ENCODE assay signal across 5 mouse cellular contexts in the genomic region with DNA sequence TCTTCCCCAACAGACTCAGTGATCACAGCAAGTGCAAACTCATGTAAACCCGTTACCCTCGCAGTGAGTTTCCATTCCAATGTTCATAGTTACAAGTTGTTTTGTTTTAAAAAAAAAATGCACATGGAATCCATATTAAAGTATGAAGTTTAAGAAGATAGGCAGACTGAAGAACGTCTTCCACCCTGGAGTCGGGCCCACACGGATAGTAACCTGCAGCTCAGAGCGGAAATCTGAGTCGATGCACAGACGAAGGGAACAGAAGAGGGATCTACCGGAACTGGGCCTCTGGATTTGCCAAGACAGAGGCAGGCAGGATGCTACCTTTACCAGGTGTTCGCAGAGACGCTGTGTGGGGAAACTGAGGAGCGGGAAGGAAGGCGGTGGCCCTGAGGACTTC. TPM values are rescaled to one million over a fixed set of nuclear protein-coding genes. Genes with fewer than 3 reads are reported as not detected.
DNase-seq lines count a peak whose midpoint lies in the region; ATAC-seq and TF ChIP-seq lines count a peak whose summit lies in the region.
"Not testable (repeated sequence)": the region's sequence is repeated elsewhere in the genome, so short reads cannot be mapped to it uniquely, and the experiment has no call there.

No protein-coding gene starts in this region.

- 92% methylated on average over 9 of the region's 13 CpGs for WGBS in forebrain, postnatal 0 days
- WGBS in hindbrain, embryonic 14.5 days, result 95% methylated on average over 9 of the region's 13 CpGs
- WGBS in stomach, postnatal 0 days, result 92% methylated on average over 9 of the region's 13 CpGs

- not testable (repeated sequence) for TF ChIP-seq CTCF in forebrain, postnatal 0 days (IDR thresholded peaks at IDR 0.05; ENCODE audit: low read depth); stomach, postnatal 0 days (IDR thresholded peaks at IDR 0.05; ENCODE audit: low read depth)

- not testable (repeated sequence) for H3K4me2 ChIP-seq in forebrain, postnatal 0 days (ENCODE audit: low read depth); hindbrain, embryonic 14.5 days (replicated peaks); stomach, postnatal 0 days (replicated peaks; ENCODE audit: low read depth)

- H3K27me3 ChIP-seq in forebrain, postnatal 0 days (ENCODE audit: insufficient read depth, low read length); hindbrain, embryonic 14.5 days (ENCODE audit: control insufficient read depth, insufficient read depth, low read length); stomach, postnatal 0 days (ENCODE audit: control insufficient read depth, insufficient read depth, low read length): not testable (repeated sequence)

- peaks cover 20% of the 10 kb centered on the region; the same call in 1 of the 2 replicates for H3K36me3 ChIP-seq in forebrain, postnatal 0 days (ENCODE audit: insufficient read depth)
- peaks cover 16% of the 10 kb centered on the region for H3K36me3 ChIP-seq in hindbrain, embryonic 14.5 days (replicated peaks; ENCODE audit: control insufficient read depth, insufficient read depth)
- not testable (repeated sequence) for H3K36me3 ChIP-seq in stomach, postnatal 0 days (ENCODE audit: control insufficient read depth, insufficient read depth, low read length)

- DNase-seq in R1 (ENCODE audit: low read depth, low spot score), result peak; percentile 59
- DNase-seq in cerebellum, adult 11-12 months, result peak; percentile 1
- DNase-seq in forebrain, postnatal 0 days, result peak; percentile 3
- DNase-seq in hindbrain, embryonic 14.5 days (ENCODE audit: low spot score), result peak; percentile 23
- DNase-seq in stomach, postnatal 0 days (ENCODE audit: low spot score), result peak; percentile 14

- H3K9me3 ChIP-seq in forebrain, postnatal 0 days (ENCODE audit: low read length); hindbrain, embryonic 14.5 days (ENCODE audit: control insufficient read depth, low read length); stomach, postnatal 0 days (ENCODE audit: control insufficient read depth, low read length): not testable (repeated sequence)

- H3K27ac ChIP-seq in forebrain, postnatal 0 days (ENCODE audit: low read depth, low read length); hindbrain, embryonic 14.5 days; stomach, postnatal 0 days (replicated peaks): not testable (repeated sequence)

- not testable (repeated sequence) for TF ChIP-seq EP300 in stomach, postnatal 0 days (optimal IDR thresholded peaks at IDR 0.05)

- not testable (repeated sequence) for H3K4me3 ChIP-seq in forebrain, postnatal 0 days (ENCODE audit: low read depth, low read length); hindbrain, embryonic 14.5 days (replicated peaks; ENCODE audit: low read length); stomach, postnatal 0 days (ENCODE audit: low read depth, low read length)

- H3K9ac ChIP-seq in forebrain, postnatal 0 days; hindbrain, embryonic 14.5 days; stomach, postnatal 0 days (ENCODE audit: low read length): not testable (repeated sequence)

- ATAC-seq in forebrain, postnatal 0 days; hindbrain, embryonic 14.5 days (ENCODE audit: low FRiP score); stomach, postnatal 0 days (ENCODE audit: low FRiP score, low TSS enrichment): not testable (repeated sequence)

- H3K4me1 ChIP-seq in forebrain, postnatal 0 days (ENCODE audit: insufficient read depth); hindbrain, embryonic 14.5 days (replicated peaks; ENCODE audit: control insufficient read depth, insufficient read depth, low read length); stomach, postnatal 0 days (replicated peaks; ENCODE audit: control insufficient read depth, insufficient read depth): not testable (repeated sequence)

RNA-seq across cellular contexts. Expression of a gene that starts 10.0 kb away (rescaled TPM):
- 431 and 543 TPM in 2 replicates for total RNA-seq in forebrain, postnatal 0 days (2014; rRNA removed)
- 1,167 and 1,337 TPM in 2 replicates for polyA plus RNA-seq in forebrain, postnatal 0 days (2015; fragmentation: Nextera tagmentation; extraction: Ambion mirVana)
- polyA plus RNA-seq in hindbrain, embryonic 14.5 days (2014; fragmentation: Nextera tagmentation; extraction: Ambion mirVana), result 1,240 and 1,455 TPM in 2 replicates
- 477 and 484 TPM in 2 replicates for polyA plus RNA-seq in stomach, postnatal 0 days (2015; fragmentation: Nextera tagmentation; extraction: Ambion mirVana)

Comparison
In these comparisons a context has a peak if more than half of its experiments do, and no peak if none do; other contexts are left out.
1. DNase-seq: peak in every context shown above with its lines; median percentile 59 in R1; 23 in hindbrain, embryonic 14.5 days; 14 in stomach, postnatal 0 days; 3 in forebrain, postnatal 0 days; 1 in cerebellum, adult 11-12 months.